Mouse (Mus musculus) heart, embryonic 11.5 days (tissue): Measurements from ENCODE around the gene Tjp2. TPM values are rescaled to one million over a fixed set of nuclear protein-coding genes. Genes with fewer than 3 reads are reported as not detected.

Experiments used
- ATAC-seq: fragments of 200-750 bp; cut with Nextera tagmentation; replicated peaks from 2 replicates; pipeline ENCODE4 v1.8.0; 2017; ENCODE audit warnings: moderate library complexity; ENCODE audit not compliant: insufficient number of reproducible peaks, low FRiP score, low TSS enrichment
- H3K27ac ChIP-seq: fragments of 300-500 bp; sonication (generic); 2 replicates; pipeline ENCODE4 v1.5.1; 2014; ENCODE audit warnings: mild to moderate bottlenecking, low read depth, low read length
- H3K27me3 ChIP-seq: fragments of 300-500 bp; sonication (generic); 2 replicates; pipeline ENCODE4 v1.6.1; 2014; ENCODE audit warnings: mild to moderate bottlenecking, low read length, mixed read lengths; ENCODE audit not compliant: control insufficient read depth, insufficient read depth
- H3K36me3 ChIP-seq: fragments of 300-500 bp; sonication (generic); 2 replicates; pipeline ENCODE4 v1.6.1; 2014; ENCODE audit warnings: mild to moderate bottlenecking, low read length, moderate library complexity, mixed read lengths; ENCODE audit not compliant: control insufficient read depth, insufficient read depth
- H3K4me1 ChIP-seq: fragments of 300-500 bp; sonication (generic); 2 replicates; pipeline ENCODE4 v1.6.1; 2014; ENCODE audit warnings: low read length; ENCODE audit not compliant: control insufficient read depth, insufficient read depth
- H3K4me2 ChIP-seq: fragments of 300-500 bp; sonication (generic); 2 replicates; pipeline ENCODE4 v1.6.1; 2014; ENCODE audit warnings: mild to moderate bottlenecking, moderate library complexity
- H3K4me3 ChIP-seq: fragments of 300-500 bp; sonication (generic); 2 replicates; pipeline ENCODE4 v1.5.1; 2014; ENCODE audit warnings: low read depth, low read length
- H3K9ac ChIP-seq: fragments of 300-500 bp; sonication (generic); 2 replicates; pipeline ENCODE4 v1.6.1; 2014; ENCODE audit warnings: mild to moderate bottlenecking, low read depth, low read length, moderate library complexity
- H3K9me3 ChIP-seq: fragments of 300-500 bp; sonication (generic); replicated peaks from 2 replicates; pipeline ENCODE4 v1.6.1; 2016; ENCODE audit warnings: low read length; ENCODE audit not compliant: control insufficient read depth
- WGBS: fragments of 180-500 bp; shearing (Covaris S2); extraction: QIAGEN DNeasy Blood & Tissue Kit; methylation state at CpG from one replicate; pipeline ENCODE4 v1.1.7; 2014; ENCODE audit not compliant: insufficient replicate concordance; 5-methylcytosine and 5-hydroxymethylcytosine counted together
- polyA plus RNA-seq: library from polyadenylated mRNA; unstranded; fragments of >200 nt; fragmentation: Nextera tagmentation; extraction: Ambion mirVana; gene quantifications from 2 replicates; pipeline ENCODE4 v1.2.1, GENCODE M21; 2014

Gene Tjp2
- polyA plus RNA-seq, 1 experiment from 2014 or later: 21.3 TPM

- no peak overlapping the region for H3K4me3 ChIP-seq
- peaks cover 42% of the 10 kb centered on the region for H3K4me1 ChIP-seq
- no peak overlapping the region for H3K4me2 ChIP-seq
- no peaks in the 10 kb centered on the region for H3K9me3 ChIP-seq
- no peaks in the 10 kb centered on the region for H3K27me3 ChIP-seq
- no peak for ATAC-seq
- WGBS: 15% methylated on average over 4 of the region's 4 CpGs
- no peak overlapping the region for H3K9ac ChIP-seq
- H3K27ac ChIP-seq: peak overlapping the region; percentile 46
- no peaks in the 10 kb centered on the region for H3K36me3 ChIP-seq
These were observed 60.9 kb downstream of the Tjp2 start for GRCm38 (mm10) chr19:24163974-24164373.

- Histone ChIP-seq H3K36me3 (no peaks in the 10 kb centered on the region), H3K27ac (no peak overlapping the region), H3K4me3 (no peak overlapping the region), H3K27me3 (no peaks in the 10 kb centered on the region), H3K9me3 (no peaks in the 10 kb centered on the region), H3K9ac (no peak overlapping the region), H3K4me2 (no peak overlapping the region), H3K4me1 (peaks cover 19% of the 10 kb centered on the region)
- 55% methylated on average over 8 of the region's 8 CpGs for WGBS
- ATAC-seq: no peak
These were observed 64.4 kb downstream of the Tjp2 start for GRCm38 (mm10) chr19:24160460-24160859.

- 41% methylated on average over 9 of the region's 9 CpGs for WGBS
- H3K36me3 ChIP-seq: no peaks in the 10 kb centered on the region
- H3K4me3 ChIP-seq: no peak overlapping the region
- no peak overlapping the region for H3K9ac ChIP-seq
- no peak for ATAC-seq
- no peak overlapping the region; the same call in 1 of the 2 replicates for H3K4me2 ChIP-seq
- no peaks in the 10 kb centered on the region for H3K27me3 ChIP-seq
- H3K9me3 ChIP-seq: no peaks in the 10 kb centered on the region
- H3K4me1 ChIP-seq: peaks cover 19% of the 10 kb centered on the region
- no peak overlapping the region for H3K27ac ChIP-seq
These were observed 65.1 kb downstream of the Tjp2 start for GRCm38 (mm10) chr19:24159751-24160150.

GRCm38 (mm10) chr19:24159334-24159733 is 65.5 kb downstream of the Tjp2 start:
- Histone ChIP-seq H3K27me3 (no peaks in the 10 kb centered on the region), H3K4me2 (no peak overlapping the region; the same call in 1 of the 2 replicates), H3K4me1 (peaks cover 17% of the 10 kb centered on the region), H3K9ac (no peak overlapping the region), H3K4me3 (no peak overlapping the region), H3K9me3 (no peaks in the 10 kb centered on the region), H3K27ac (no peak overlapping the region), H3K36me3 (no peaks in the 10 kb centered on the region)
- ATAC-seq: no peak
- 56% methylated on average over 9 of the region's 9 CpGs for WGBS

GRCm38 (mm10) chr19:24156067-24156455 is 68.8 kb downstream of the Tjp2 start:
- Histone ChIP-seq H3K36me3 (no peaks in the 10 kb centered on the region), H3K9ac (no peak overlapping the region), H3K4me2 (no peak overlapping the region), H3K27me3 (no peaks in the 10 kb centered on the region), H3K9me3 (no peaks in the 10 kb centered on the region), H3K27ac (no peak overlapping the region), H3K4me1 (peaks cover 10% of the 10 kb centered on the region), H3K4me3 (no peak overlapping the region)
- ATAC-seq: no peak
- 73% methylated on average over 6 of the region's 6 CpGs for WGBS

GRCm38 (mm10) chr19:24155395-24156066 is 69.3 kb downstream of the Tjp2 start:
- ATAC-seq: no peak
- Histone ChIP-seq H3K4me3 (no peak overlapping the region), H3K4me2 (no peak overlapping the region), H3K36me3 (no peaks in the 10 kb centered on the region), H3K9me3 (no peaks in the 10 kb centered on the region), H3K27ac (no peak overlapping the region), H3K27me3 (no peaks in the 10 kb centered on the region), H3K4me1 (peaks cover 10% of the 10 kb centered on the region), H3K9ac (no peak overlapping the region)
- WGBS: 68% methylated on average over 8 of the region's 8 CpGs

GRCm38 (mm10) chr19:24153266-24154023 is 71.4 kb downstream of the Tjp2 start:
- H3K9me3 ChIP-seq: no peaks in the 10 kb centered on the region
- 50% methylated on average over 9 of the region's 9 CpGs for WGBS
- no peak overlapping the region for H3K27ac ChIP-seq

GRCm38 (mm10) chr19:24144009-24144408 is 80.8 kb downstream of the Tjp2 start:
- ATAC-seq: no peak
- Histone ChIP-seq H3K27ac (0 out of 2 replicates have a peak overlapping the region, but pooled peaks have one; percentile 12), H3K36me3 (peaks cover 7% of the 10 kb centered on the region; the same call in 1 of the 2 replicates), H3K4me3 (no peak overlapping the region), H3K4me1 (peaks cover 13% of the 10 kb centered on the region; the same call in 1 of the 2 replicates), H3K9me3 (no peaks in the 10 kb centered on the region), H3K4me2 (no peak overlapping the region), H3K27me3 (no peaks in the 10 kb centered on the region), H3K9ac (no peak overlapping the region)
- WGBS: 64% methylated on average over 7 of the region's 7 CpGs

More at GRCm38 (mm10) chr19:24153266-24154023, 71.4 kb downstream of the Tjp2 start:
- Histone ChIP-seq H3K9ac (no peak overlapping the region), H3K4me2 (no peak overlapping the region), H3K27me3 (no peaks in the 10 kb centered on the region), H3K4me1 (no peaks in the 10 kb centered on the region; the same call in 1 of the 2 replicates), H3K36me3 (peaks cover 2% of the 10 kb centered on the region; the same call in 1 of the 2 replicates), H3K4me3 (no peak overlapping the region)
- no peak for ATAC-seq
